Mouse (Mus musculus) neural tube, embryonic 15.5 days (tissue): ENCODE measurements at regions not wholly inside any gene's neighbourhood (a gene's known extent, or its start where the extent isn't known, plus 50 kb on each side); places are given as distances from the start of the nearest gene placed in this dataset.
A peak's percentile ranks its signal among the peaks of the same experiment; 100 is the strongest.
"Not testable (repeated sequence)": the region's sequence is repeated elsewhere in the genome, so short reads cannot be mapped to it uniquely, and the experiment has no call there.

Source experiments
- ATAC-seq: fragments of 200-750 bp; cut with Nextera tagmentation; 2 replicates; pipeline ENCODE4 v1.8.0; 2017; ENCODE audit warnings: mild to moderate bottlenecking, moderate TSS enrichment, moderate library complexity; ENCODE audit not compliant: low FRiP score
- H3K27ac ChIP-seq: fragments of 300-500 bp; sonication (generic); replicated peaks from 2 replicates; pipeline ENCODE4 v1.5.1; 2015; ENCODE audit warnings: mild to moderate bottlenecking, inconsistent platforms
- H3K27me3 ChIP-seq: fragments of 300-500 bp; sonication (generic); replicated peaks from 2 replicates; pipeline ENCODE4 v1.6.1; 2015; ENCODE audit warnings: inconsistent platforms
- H3K36me3 ChIP-seq: fragments of 300-500 bp; sonication (generic); 2 replicates; pipeline ENCODE4 v1.6.1; 2015; ENCODE audit warnings: inconsistent platforms
- H3K4me1 ChIP-seq: fragments of 300-500 bp; sonication (generic); 2 replicates; pipeline ENCODE4 v1.6.1; 2015; ENCODE audit warnings: inconsistent platforms
- H3K4me2 ChIP-seq: fragments of 300-500 bp; sonication (generic); 2 replicates; pipeline ENCODE4 v1.6.1; 2015; ENCODE audit warnings: inconsistent platforms, mild to moderate bottlenecking, moderate library complexity
- H3K4me3 ChIP-seq: fragments of 300-500 bp; sonication (generic); replicated peaks from 2 replicates; pipeline ENCODE4 v1.5.1; 2015; ENCODE audit warnings: mild to moderate bottlenecking, inconsistent platforms
- H3K9ac ChIP-seq: fragments of 300-500 bp; sonication (generic); replicated peaks from 2 replicates; pipeline ENCODE4 v1.6.1; 2015; ENCODE audit warnings: mild to moderate bottlenecking, inconsistent platforms
- H3K9me3 ChIP-seq: fragments of 300-500 bp; sonication (generic); replicated peaks from 2 replicates; pipeline ENCODE4 v1.6.1; 2016; ENCODE audit warnings: inconsistent platforms
- WGBS: fragments of 180-500 bp; shearing (Covaris S2); methylation state at CpG from one replicate; pipeline ENCODE4 v1.1.7; 2015; ENCODE audit warnings: mixed read lengths; 5-methylcytosine and 5-hydroxymethylcytosine counted together

GRCm38 (mm10) chr17:6489926-6490564 lies 60.1 kb downstream of the Dynlt1b start:
- WGBS: under 1% methylated on average over 25 of the region's 52 CpGs
- not testable (repeated sequence) for H3K9me3 ChIP-seq, H3K36me3 ChIP-seq, H3K27me3 ChIP-seq, H3K4me1 ChIP-seq
- Histone ChIP-seq H3K4me3 (peak overlapping the region; percentile 52), H3K27ac (peak overlapping the region; percentile 85), H3K9ac (peak overlapping the region; percentile 62), H3K4me2 (peak overlapping the region; percentile 66)
- peak; percentile 90 for ATAC-seq

- not testable (repeated sequence) for H3K27me3 ChIP-seq, H3K9me3 ChIP-seq, H3K4me3 ChIP-seq, H3K27ac ChIP-seq, H3K9ac ChIP-seq, ATAC-seq, H3K4me1 ChIP-seq, H3K36me3 ChIP-seq, H3K4me2 ChIP-seq
- no CpG with 5 or more reads among the region's 15 CpGs for WGBS
These were observed 60.6 kb downstream of the Dynlt1b start for GRCm38 (mm10) chr17:6490565-6490935.

DNA sequence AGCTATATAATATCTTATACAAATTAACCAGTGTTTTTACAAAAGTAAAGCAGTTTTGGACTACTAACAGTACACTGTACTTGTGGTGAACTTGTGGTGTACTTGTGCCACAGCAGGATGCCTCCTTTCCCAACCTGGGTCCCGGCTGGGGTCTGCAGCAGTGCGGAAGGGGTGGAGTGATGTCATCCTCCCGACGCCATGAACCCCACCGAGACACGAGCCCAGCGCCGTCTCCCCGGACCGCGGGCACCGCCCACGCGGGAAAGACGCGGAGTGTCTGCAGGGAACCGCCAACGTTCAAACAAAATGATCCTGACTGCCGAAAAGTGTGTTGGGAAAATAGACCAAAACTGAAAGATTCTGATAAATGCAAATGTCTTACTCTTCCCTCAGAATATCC lies 62.6 kb downstream of the Dynlt1b start:
- H3K9me3 ChIP-seq, H3K4me1 ChIP-seq, H3K36me3 ChIP-seq, H3K27me3 ChIP-seq, H3K27ac ChIP-seq: not testable (repeated sequence)
- H3K4me3 ChIP-seq: peak overlapping the region; percentile 35
- H3K4me2 ChIP-seq: peak overlapping the region; percentile 56
- peak overlapping the region; percentile 36; the same call in 1 of the 2 replicates for H3K9ac ChIP-seq
- peak; percentile 51 for ATAC-seq
- 25% methylated on average over 19 of the region's 19 CpGs for WGBS

GRCm38 (mm10) chr17:6492950-6493349 lies 63.0 kb downstream of the Dynlt1b start:
- H3K4me2 ChIP-seq: peak overlapping the region; percentile 56
- not testable (repeated sequence) for H3K27ac ChIP-seq, H3K36me3 ChIP-seq, H3K4me1 ChIP-seq, H3K9me3 ChIP-seq, H3K9ac ChIP-seq, H3K27me3 ChIP-seq
- WGBS: 31% methylated on average over 23 of the region's 23 CpGs
- peak overlapping the region; percentile 35 for H3K4me3 ChIP-seq
- ATAC-seq: peak; percentile 59

DNA sequence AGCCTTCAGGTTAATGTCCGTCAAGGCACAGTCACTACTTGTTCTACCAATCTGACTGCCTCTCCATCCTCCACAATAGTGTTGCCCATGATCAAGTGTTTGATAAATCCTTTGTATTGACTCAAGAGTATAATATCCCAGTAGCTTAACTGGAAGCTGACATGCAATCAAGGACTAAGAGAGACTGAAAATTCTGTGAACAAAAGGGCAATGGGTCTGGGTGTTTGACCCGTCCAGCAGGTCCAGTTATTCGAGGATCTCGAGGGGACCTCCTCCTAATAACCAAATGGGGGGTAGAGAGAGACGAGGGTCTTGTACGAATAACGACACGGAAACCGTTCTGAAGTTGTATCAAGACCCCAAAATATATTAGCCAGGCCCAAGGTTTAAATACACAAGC lies 66.6 kb downstream of the Dynlt1b start:
- H3K36me3 ChIP-seq, H3K9ac ChIP-seq, H3K27ac ChIP-seq, H3K4me2 ChIP-seq, ATAC-seq, H3K9me3 ChIP-seq, H3K4me1 ChIP-seq, H3K4me3 ChIP-seq, H3K27me3 ChIP-seq: not testable (repeated sequence)
- 93% methylated on average over 9 of the region's 9 CpGs for WGBS

DNA sequence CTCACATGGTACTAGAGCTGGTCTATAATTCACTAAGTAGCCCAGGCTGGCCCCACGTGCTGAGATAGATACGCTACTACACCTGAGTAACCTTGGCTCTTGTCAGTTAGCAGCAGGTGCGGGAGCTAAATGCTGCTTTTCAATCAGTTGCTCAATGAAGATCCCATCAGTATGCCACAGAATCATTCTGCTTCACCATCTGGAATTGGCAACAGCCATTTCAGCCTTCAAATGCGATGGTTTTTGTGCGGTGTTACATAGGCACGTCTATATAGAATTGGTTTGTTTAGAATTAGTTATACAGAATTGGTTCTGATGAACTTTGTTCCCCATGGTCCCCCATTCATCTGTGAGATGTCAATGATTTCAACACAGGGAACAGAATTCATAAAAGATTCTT lies 72.8 kb downstream of the Dynlt1b start:
- not testable (repeated sequence) for ATAC-seq, H3K9me3 ChIP-seq

DNA sequence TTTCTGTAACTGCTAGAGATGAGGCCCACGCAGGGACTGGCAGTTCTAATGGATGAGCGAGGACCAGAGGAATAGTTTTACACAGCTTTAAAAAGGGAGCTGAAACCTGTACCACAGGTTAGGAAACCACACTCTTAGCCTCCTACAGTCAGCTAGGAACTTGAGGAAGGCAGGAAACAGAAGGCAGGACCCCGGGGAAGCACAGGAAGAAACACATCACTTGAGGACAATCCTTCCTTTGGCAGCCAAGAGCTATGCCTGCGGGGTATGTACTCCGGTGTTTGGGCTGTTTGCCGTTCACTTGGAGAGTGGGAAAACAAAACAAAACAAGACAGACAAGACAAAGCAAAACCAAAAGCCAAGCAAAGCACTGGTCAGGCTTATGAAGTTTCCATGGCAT lies 76.0 kb downstream of the Dynlt1b start:
- H3K4me3 ChIP-seq, ATAC-seq, H3K27me3 ChIP-seq, H3K4me1 ChIP-seq, H3K9me3 ChIP-seq, H3K27ac ChIP-seq, H3K36me3 ChIP-seq, H3K9ac ChIP-seq, H3K4me2 ChIP-seq: not testable (repeated sequence)
- 88% methylated on average over 6 of the region's 6 CpGs for WGBS

More for the DNA sequence above, 72.8 kb downstream of the Dynlt1b start:
- H3K4me1 ChIP-seq, H3K36me3 ChIP-seq, H3K27ac ChIP-seq, H3K27me3 ChIP-seq, H3K9ac ChIP-seq, H3K4me2 ChIP-seq, H3K4me3 ChIP-seq: not testable (repeated sequence)
- WGBS: 87% methylated on average over 4 of the region's 6 CpGs

GRCm38 (mm10) chr17:6515128-6515527 lies 85.2 kb downstream of the Dynlt1b start:
- H3K4me3 ChIP-seq, H3K4me2 ChIP-seq, H3K27me3 ChIP-seq, H3K9ac ChIP-seq, H3K36me3 ChIP-seq, H3K27ac ChIP-seq, H3K4me1 ChIP-seq, H3K9me3 ChIP-seq, ATAC-seq: not testable (repeated sequence)
- WGBS: 85% methylated on average over 5 of the region's 8 CpGs

DNA sequence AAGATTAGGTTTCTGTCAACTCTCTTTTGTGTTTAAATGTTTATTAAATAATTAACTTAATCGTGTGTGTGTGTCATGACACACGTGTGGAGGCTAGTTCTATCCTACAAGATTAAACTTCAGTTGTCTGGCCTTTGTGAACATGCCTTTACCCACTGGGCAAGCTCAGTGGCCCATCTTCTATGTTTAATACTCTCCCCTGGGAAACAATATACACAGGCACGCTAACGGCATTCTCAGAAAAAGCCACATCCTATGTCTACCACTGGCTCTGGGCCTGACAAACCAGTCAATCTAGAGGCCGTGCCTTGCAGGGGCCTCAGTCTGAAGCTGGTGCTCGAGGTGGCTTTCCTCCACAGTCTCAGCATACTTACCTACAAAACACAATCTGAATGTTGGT lies 82.4 kb upstream of the Dynlt1c start:
- WGBS: 68% methylated on average over 6 of the region's 6 CpGs
- H3K4me2 ChIP-seq, H3K9me3 ChIP-seq, H3K9ac ChIP-seq, H3K27me3 ChIP-seq, H3K4me1 ChIP-seq, H3K36me3 ChIP-seq, H3K27ac ChIP-seq, H3K4me3 ChIP-seq, ATAC-seq: not testable (repeated sequence)

- not testable (repeated sequence) for H3K9me3 ChIP-seq, H3K27ac ChIP-seq, H3K36me3 ChIP-seq, H3K9ac ChIP-seq, H3K27me3 ChIP-seq, ATAC-seq, H3K4me2 ChIP-seq, H3K4me1 ChIP-seq, H3K4me3 ChIP-seq
- WGBS: 81% methylated on average over 2 of the region's 2 CpGs
These were observed 81.5 kb upstream of the Dynlt1c start for GRCm38 (mm10) chr17:6520001-6520400.

DNA sequence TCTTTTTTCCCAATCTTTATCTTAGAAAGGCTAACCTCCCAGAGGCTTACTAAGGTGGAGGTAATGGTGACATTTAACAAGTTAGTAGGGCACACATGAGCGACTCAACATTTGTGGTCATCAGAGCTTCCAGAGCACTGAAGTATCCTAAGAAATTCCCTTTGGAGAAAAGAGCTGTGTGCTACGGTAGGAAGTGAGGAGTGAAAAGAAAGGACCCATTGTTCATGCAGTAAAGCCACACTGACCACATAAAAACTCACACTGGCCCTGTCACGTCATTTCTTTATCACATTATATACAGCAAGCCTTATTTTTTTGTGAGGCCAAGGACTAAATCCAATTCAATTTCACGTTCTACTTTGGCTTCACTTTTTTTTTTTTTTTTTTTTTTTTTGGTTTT lies 80.7 kb upstream of the Dynlt1c start:
- not testable (repeated sequence) for H3K36me3 ChIP-seq, ATAC-seq, H3K4me2 ChIP-seq, H3K27me3 ChIP-seq, H3K4me3 ChIP-seq, H3K9ac ChIP-seq, H3K27ac ChIP-seq, H3K9me3 ChIP-seq, H3K4me1 ChIP-seq
- 40% methylated on average over 4 of the region's 4 CpGs for WGBS

DNA sequence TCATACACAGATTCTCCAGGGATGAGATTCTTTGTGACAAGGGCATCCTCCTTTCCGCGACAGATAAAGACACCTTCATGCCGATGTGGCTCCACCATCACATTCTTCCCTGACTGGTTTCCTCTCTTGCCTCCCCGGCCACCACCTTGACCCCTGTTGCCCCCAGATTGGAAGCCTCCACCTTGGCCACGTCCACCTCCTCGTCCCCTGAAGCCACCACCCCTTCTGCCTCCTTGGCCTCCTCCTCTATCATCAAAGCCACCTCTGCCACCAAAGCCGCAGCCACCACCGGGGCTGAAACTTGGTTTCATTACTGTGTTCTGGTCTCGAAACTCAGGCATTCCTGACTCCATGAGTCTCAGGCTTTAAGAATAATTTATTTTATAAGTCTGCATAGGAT lies 79.3 kb upstream of the Dynlt1c start:
- not testable (repeated sequence) for H3K27ac ChIP-seq, ATAC-seq, H3K4me1 ChIP-seq, H3K27me3 ChIP-seq, H3K9ac ChIP-seq, H3K36me3 ChIP-seq, H3K9me3 ChIP-seq, H3K4me3 ChIP-seq, H3K4me2 ChIP-seq
- 89% methylated on average over 6 of the region's 9 CpGs for WGBS

- H3K36me3 ChIP-seq, H3K4me3 ChIP-seq, H3K9ac ChIP-seq, ATAC-seq, H3K4me1 ChIP-seq, H3K9me3 ChIP-seq, H3K27me3 ChIP-seq, H3K27ac ChIP-seq, H3K4me2 ChIP-seq: not testable (repeated sequence)
- WGBS: no CpG with 5 or more reads among the region's 5 CpGs
These were observed 62.7 kb upstream of the Dynlt1c start for GRCm38 (mm10) chr17:6538723-6539122.
